Mouse (Mus musculus) lung, postnatal 10 days (tissue): ENCODE results near the gene Zfp62.
A peak's percentile ranks its signal among the peaks of the same experiment; 100 is the strongest.
"Not testable (repeated sequence)": the region's sequence is repeated elsewhere in the genome, so short reads cannot be mapped to it uniquely, and the experiment has no call there.

Source experiments
- DNase-seq: peaks from one replicate; pipeline ENCODE4 v3.0.0; 2021

The Zfp62 gene

GRCm38 (mm10) chr11:49203129-49203768, at the start of gene Zfp62:
Gene Zfp62 (plus strand): TSS chr11:49203292.
- DNase-seq = peak; percentile 95

- no peak for DNase-seq
These were observed 49.0 kb upstream of the Zfp62 start, which contains the start of gene Olfr1394 for GRCm38 (mm10) chr11:49154077-49154476. Gene Olfr1394 (plus strand): TSS chr11:49154377.

GRCm38 (mm10) chr11:49156821-49157814, 46.0 kb upstream of the Zfp62 start:
- DNase-seq = no peak

- DNase-seq = no peak
These were observed 34.1 kb upstream of the Zfp62 start for GRCm38 (mm10) chr11:49168839-49169611.

- no peak for DNase-seq
These were observed 32.5 kb upstream of the Zfp62 start for GRCm38 (mm10) chr11:49170576-49170975.

GRCm38 (mm10) chr11:49175345-49175744, 27.7 kb upstream of the Zfp62 start:
- no peak for DNase-seq

GRCm38 (mm10) chr11:49176047-49176779, 26.9 kb upstream of the Zfp62 start:
- not testable (repeated sequence) for DNase-seq

- no peak for DNase-seq
These were observed 19.9 kb upstream of the Zfp62 start for GRCm38 (mm10) chr11:49183172-49183571.

- DNase-seq = no peak
These were observed 16.6 kb upstream of the Zfp62 start for GRCm38 (mm10) chr11:49186452-49186851.

GRCm38 (mm10) chr11:49186955-49187488, 16.1 kb upstream of the Zfp62 start, which contains the start of gene Btnl9:
Gene Btnl9 (minus strand): TSS chr11:49187159.
- no peak for DNase-seq

GRCm38 (mm10) chr11:49187701-49188100, 15.4 kb upstream of the Zfp62 start:
- DNase-seq = no peak

GRCm38 (mm10) chr11:49189737-49190136, 13.4 kb upstream of the Zfp62 start:
- peak; percentile 80 for DNase-seq

- DNase-seq = no peak
These were observed 12.0 kb upstream of the Zfp62 start for GRCm38 (mm10) chr11:49191083-49191482.

GRCm38 (mm10) chr11:49194771-49195170, 8.3 kb upstream of the Zfp62 start:
- DNase-seq = not testable (repeated sequence)

GRCm38 (mm10) chr11:49195819-49196322, 7.2 kb upstream of the Zfp62 start:
- DNase-seq = peak; percentile 64

GRCm38 (mm10) chr11:49200666-49201065, 2.4 kb upstream of the Zfp62 start:
- DNase-seq = no peak

GRCm38 (mm10) chr11:49201142-49201541, 1.9 kb upstream of the Zfp62 start:
- DNase-seq = no peak

GRCm38 (mm10) chr11:49202071-49202470, 1.0 kb upstream of the Zfp62 start:
- DNase-seq = no peak

- no peak for DNase-seq
These were observed 500 bp upstream of the Zfp62 start for GRCm38 (mm10) chr11:49202523-49203061.

GRCm38 (mm10) chr11:49203771-49204497, 842 bp downstream of the Zfp62 start:
- peak; percentile 36 for DNase-seq
